Mouse (Mus musculus) urinary bladder, postnatal 25 days (tissue): Measurements from ENCODE around the gene Slc30a6.
"Not testable (repeated sequence)": the region's sequence is repeated elsewhere in the genome, so short reads cannot be mapped to it uniquely, and the experiment has no call there.

Experiments
- DNase-seq: peaks from one replicate; pipeline ENCODE4 v3.0.0; 2022; ENCODE audit warnings: low spot score

Gene Slc30a6

DNA sequence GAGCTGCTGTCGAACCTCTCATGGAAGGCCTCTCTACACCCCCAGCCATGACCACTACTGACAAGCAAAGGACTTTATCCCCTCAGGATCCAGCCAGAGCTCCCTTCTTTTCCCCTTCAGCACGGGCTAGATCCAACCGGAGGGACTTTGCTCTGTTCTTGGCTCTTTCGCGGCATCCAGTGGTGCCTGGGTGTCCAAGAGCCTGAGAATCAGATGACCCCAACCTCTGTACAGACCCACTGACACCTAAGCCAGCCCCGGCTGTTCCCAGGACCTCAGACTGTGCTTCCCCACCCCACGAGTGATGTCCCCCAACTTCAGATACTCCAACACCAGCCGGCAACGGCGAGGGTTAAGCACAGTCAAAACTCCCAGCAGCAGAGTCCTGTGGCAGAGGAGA, 54.4 kb downstream of the Slc30a6 start:
- DNase-seq, result no peak

DNA sequence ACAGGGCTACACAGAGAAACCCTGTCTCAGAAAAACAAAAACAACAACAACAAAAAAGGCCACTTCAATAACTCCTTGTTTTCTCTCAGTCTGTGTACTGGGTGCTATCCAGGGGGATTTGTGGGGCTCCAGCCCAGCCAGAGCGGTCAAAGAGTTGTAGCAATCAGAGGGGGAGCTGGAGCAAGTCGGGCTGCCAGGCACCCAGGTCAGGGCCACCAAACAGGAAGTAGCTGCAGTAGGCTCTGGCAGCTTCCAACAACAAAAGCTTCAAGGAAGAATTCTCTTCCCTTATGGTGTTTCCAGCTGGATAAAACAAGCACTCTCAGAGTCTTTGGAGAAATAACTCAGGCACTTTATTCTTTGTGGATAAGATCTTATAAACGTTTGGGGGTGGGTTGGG, 58.5 kb downstream of the Slc30a6 start:
- DNase-seq, result no peak

DNA sequence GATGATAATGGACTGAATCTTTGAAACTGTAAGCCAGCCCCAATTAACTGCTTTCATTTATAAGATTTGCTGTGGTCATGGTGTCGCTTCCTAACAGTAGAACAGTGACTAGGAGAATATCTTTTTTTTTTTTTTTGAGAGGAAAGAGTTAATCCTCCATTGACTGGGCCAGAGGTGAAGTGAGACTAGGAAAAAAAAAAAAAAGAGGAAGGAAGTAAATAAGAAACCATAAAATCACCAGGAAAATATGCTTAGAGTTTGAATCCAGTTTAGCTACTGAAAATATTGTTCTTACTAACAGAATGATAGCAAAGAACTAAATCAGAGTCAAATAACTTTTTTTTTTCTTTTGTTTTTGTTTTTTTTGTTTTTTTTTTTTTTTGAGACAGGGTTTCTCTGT, 59.3 kb downstream of the Slc30a6 start:
- DNase-seq, result no peak

DNA sequence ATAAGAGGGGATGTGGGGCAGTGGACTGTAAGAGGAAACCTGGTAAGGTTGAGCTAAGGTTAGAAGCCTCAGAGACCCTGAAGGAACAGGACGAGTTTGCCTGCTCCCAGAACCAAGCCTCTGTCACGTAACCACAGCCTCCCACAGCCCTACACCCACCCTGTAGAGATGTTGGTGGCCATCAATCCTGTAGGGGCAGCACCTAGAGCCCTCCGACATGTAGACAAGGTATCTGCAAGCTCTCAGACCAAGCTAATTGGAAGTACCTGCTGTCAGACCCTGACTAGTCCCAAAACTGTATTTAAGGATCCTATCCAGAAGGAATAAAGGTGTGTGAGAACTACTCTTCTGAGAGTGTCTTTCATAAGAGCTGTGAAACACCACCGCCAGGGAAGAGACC, 60.0 kb downstream of the Slc30a6 start:
- no peak for DNase-seq

DNA sequence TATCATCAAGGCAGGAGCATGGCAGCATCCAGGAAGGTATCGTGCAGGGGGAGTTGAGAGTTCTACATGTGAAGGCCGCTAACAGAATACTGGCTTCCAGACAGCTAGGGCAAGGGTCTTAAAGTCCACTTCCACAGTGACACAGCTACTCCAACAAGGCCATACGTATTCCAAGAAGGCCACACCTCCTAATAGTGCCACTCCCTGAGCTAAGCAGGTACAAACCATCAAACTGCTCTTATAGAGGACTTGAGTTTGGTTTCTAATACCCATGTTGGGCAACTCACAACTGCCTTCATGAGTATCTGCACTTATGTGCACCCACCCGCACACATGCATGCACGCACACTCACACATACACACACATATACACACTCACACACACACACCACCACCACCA, 61.4 kb downstream of the Slc30a6 start:
- DNase-seq, result no peak

DNA sequence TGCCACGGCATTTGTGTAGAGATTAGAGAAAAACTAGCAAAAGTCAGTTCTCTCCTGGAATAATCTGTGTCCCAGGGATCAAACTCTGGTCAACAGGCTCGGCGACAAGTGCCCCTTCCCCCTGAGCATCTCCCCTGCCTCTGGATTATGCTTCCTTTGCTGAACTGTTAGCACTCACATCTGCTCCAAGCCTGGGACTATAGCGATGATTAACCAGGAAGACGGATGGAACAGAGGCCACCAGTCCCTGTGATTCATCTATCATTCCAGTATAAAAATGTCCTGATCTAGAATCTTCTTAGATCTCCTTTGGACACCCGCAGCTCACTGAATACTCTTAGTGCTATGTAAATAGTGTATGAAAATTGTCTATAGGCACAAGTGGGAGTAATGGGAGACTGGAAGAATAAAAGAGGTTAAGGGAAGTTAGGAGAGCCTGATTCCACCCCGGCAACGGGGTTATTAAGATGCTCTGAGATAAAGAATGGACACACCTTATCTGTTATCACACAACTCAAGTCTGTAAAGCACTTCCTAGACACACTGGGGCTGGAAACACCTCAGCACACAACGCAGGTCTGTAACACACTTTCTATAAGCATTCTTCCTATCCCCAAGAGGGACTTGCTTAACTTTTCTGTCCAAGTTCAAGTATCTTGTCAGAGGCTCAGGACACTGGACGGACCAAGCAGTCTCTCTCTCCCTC, 62.7 kb downstream of the Slc30a6 start:
- DNase-seq, result no peak

DNA sequence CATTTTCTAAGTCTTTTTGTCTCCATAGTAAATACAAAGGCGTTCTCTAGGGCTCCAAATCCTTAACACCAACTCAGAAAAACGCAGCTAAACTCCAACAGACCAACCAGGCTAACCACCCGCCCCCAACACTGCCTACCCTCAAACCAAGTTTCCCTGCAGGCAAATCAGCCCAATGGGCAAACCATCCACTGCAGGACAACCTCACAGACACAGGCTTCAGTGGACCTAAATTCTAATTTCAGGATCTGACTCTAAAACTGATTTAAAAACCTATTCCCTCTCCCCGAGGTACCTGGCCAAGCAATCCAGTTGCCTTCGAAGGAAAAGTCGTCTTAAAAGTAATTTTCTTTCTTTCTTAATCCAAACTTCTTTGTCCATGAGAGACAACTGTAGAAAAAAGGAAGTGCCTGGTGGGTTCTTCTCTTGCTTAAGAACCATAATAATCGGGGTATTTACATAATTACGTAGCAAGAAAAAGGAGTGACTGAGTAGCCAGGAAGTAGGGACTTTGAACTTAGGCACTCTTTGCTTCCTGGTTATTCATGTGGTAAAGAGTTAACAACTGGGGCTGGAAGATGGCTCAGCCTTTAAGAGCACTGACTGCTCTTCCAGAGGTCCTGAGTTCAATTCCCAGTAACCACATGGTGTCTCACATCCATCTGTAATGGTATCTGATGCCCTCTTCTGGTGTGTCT, 63.5 kb downstream of the Slc30a6 start, which contains the start of gene Nlrc4:
Nlrc4 (minus strand) TSS at position 432 of the 698 bp plus-strand sequence.
- no peak for DNase-seq

DNA sequence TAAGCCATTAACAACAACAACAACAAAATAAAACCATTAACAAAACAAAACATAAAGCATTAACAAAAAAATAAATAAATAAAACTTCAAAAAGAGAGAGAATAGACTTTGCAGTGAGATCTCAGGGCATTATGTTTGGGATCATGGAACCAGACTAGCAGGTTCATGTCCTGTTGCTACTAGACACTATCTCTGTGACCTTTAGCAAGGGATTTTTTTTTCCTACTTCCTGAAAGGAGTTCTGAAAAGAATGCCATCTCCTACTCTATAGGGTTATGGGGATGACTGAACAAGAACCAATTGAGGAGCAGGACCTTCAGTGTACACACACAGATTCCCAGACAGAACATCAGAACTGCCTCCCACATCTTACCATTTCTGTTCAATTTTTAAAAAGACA, 68.1 kb downstream of the Slc30a6 start:
- DNase-seq, result no peak

DNA sequence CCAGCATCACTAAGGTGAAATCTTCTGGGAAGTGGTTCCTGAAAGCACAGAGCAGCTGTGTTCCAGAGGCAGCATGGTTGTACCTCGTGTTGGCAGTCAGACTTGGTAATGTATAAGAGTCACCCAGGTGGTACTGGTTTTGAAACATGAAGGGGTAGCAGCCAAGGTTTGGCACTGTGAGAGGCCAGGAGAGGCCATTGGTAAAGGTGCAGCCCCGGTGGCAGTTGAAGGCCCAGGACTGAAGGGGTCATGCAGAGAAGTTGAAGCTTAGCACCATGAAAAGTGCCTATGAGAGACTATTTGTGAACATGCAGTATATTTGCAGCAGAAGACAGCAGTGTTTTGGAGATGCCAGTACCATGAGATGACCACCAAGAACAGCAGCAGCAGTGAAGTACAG, 72.6 kb downstream of the Slc30a6 start:
- not testable (repeated sequence) for DNase-seq

DNA sequence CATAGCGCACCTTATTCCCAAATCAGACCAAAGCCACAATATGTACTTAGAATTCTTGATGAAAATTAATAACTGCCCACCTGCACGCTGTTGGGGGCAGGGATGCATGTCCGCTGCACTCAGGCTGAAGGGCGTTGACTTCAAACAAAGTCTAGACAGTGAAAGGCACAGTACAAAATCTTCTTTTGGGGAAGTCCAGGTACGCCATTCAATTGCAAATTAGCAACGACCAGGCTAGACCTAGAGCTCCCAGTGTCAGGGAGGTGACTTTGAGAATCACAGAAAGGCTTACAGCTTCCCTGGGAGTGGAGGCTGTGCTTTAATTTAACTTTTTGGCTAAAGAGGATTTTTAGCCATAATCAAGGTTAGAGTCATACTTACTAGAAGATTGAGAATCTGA, 74.7 kb downstream of the Slc30a6 start:
- not testable (repeated sequence) for DNase-seq
